In the genomic region with DNA sequence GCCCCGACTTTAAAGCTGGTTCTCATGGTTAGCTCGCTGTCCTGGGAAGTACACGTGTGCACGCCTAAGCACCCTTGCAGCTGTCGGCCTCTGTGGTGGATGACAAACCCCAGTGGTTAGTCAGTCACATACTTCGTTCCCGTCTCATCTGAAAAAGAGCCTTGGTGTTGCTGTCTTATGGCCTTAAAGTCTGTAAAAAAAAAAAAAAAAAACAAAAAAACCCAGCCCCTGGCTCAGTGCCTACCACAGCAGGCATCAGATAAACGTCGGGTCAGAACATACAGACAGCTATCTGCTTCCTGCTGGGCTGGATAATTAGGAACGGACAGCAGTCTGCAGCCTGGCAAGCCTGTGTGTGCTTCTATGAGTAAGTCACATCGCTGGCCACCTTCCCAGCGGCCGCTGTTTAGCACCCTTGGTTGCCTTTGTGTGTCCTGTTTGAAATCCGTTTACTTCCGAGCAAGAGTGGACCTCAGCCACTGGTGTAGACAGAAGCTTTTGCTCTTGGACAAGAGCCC, we compare ENCODE assay signal across 8 mouse cellular contexts. TPM values are rescaled to one million over a fixed set of nuclear protein-coding genes. Genes with fewer than 3 reads are reported as not detected.
DNase-seq lines count a peak whose midpoint lies in the region; TF ChIP-seq lines count a peak whose summit lies in the region.

No protein-coding gene starts in this region.

- H3K27ac ChIP-seq in heart, adult 2 months = peak overlapping the region; percentile 36; the same call in 1 of the 2 replicates
- no peak overlapping the region for H3K27ac ChIP-seq in layer of hippocampus, adult 2 months

- WGBS in heart, adult 2 months = 23% methylated on average over 15 of the region's 15 CpGs

- no peaks in the 10 kb centered on the region for H3K79me2 ChIP-seq in heart, adult 2 months (replicated peaks; ENCODE audit: control insufficient read depth, insufficient read depth, low read length)

- DNase-seq in heart, adult 11 months = peak; percentile 97
- DNase-seq in heart, adult 8-10 months (ENCODE audit: low spot score) = no peak
- peak; percentile 39 for DNase-seq in urinary bladder, postnatal 25 days (ENCODE audit: low spot score)
- no peak for DNase-seq in urinary bladder, postnatal 4 days (ENCODE audit: low spot score in 2 of 2)
- DNase-seq in heart, adult 2 months = peak; percentile 56 to 73
- DNase-seq in lung, postnatal 36 days = peak; percentile 69
- DNase-seq in layer of hippocampus, adult 2 months (ENCODE audit: low spot score in 2 of 2) = no peak
- DNase-seq in layer of hippocampus, adult 11-12 months (ENCODE audit: low spot score) = no peak

- intact Hi-C loops in heart, adult 2 months (cut with DNase I) = no loop called here

- no peaks in the 10 kb centered on the region for H3K27me3 ChIP-seq in heart, adult 2 months (ENCODE audit: control insufficient read depth, insufficient read depth, low read length)

- no peak overlapping the region for H3K9ac ChIP-seq in heart, adult 2 months (ENCODE audit: low read depth, low read length)

- peaks cover 3% of the 10 kb centered on the region for H3K4me1 ChIP-seq in heart, adult 2 months (ENCODE audit: control insufficient read depth, insufficient read depth, low read length)

- TF ChIP-seq EP300 in heart, adult 2 months (IDR thresholded peaks at IDR 0.05; ENCODE audit: insufficient read depth, low read depth, low read length) = 0 out of 2 replicates have a peak, but pooled peaks have one; percentile 6

- TF ChIP-seq POLR2A in heart, adult 2 months (IDR thresholded peaks at IDR 0.05; ENCODE audit: insufficient read depth, low read depth, low read length) = no peak

- H3K4me3 ChIP-seq in heart, adult 2 months = no peak overlapping the region
- H3K4me3 ChIP-seq in layer of hippocampus, adult 2 months = no peak overlapping the region

- no peak for TF ChIP-seq CTCF in heart, adult 2 months (IDR thresholded peaks at IDR 0.05)
- TF ChIP-seq CTCF in layer of hippocampus, adult 2 months (conservative IDR thresholded peaks at IDR 0.05) = no peak

- no peaks in the 10 kb centered on the region for H3K36me3 ChIP-seq in heart, adult 2 months (ENCODE audit: control insufficient read depth, insufficient read depth, low read length)

RNA-seq across cellular contexts. Expression of a gene that starts 19.9 kb away (rescaled TPM):
- total RNA-seq in heart, adult 8-10 months (2022) = 10 to 100 TPM; 58.0 to 66.2 (median 62.3) TPM
- total RNA-seq in heart, adult 2 months (2021) = 10 to 100 TPM; 63.1 to 70.5 TPM
- polyA plus RNA-seq in heart, adult 2 months (2012; rRNA removed) = 41.8 and 43.4 TPM in 2 replicates
- total RNA-seq in layer of hippocampus, adult 2 months (2021) = 10 to 100 TPM; 26.1 to 29.1 TPM

RNA-seq across cellular contexts. Expression of a gene that starts 46.4 kb away (rescaled TPM):
- 10 to 100 TPM; 26.0 to 30.0 (median 27.7) TPM for total RNA-seq in heart, adult 8-10 months (2022)
- 10 to 100 TPM; 27.1 to 28.1 TPM for total RNA-seq in heart, adult 2 months (2021)
- 21.1 and 24.7 TPM in 2 replicates for polyA plus RNA-seq in heart, adult 2 months (2012; rRNA removed)
- 10 to 100 TPM; 41.0 to 42.4 TPM for total RNA-seq in layer of hippocampus, adult 2 months (2021)

RNA-seq across cellular contexts. Expression of a gene that starts 49.4 kb away (rescaled TPM):
- total RNA-seq in heart, adult 8-10 months (2022) = 1 to 10 TPM; 2.5 to 5.5 (median 3.2) TPM
- total RNA-seq in heart, adult 2 months (2021) = 1 to 10 TPM; 2.0 to 3.0 TPM
- polyA plus RNA-seq in heart, adult 2 months (2012; rRNA removed) = 3.2 and 3.7 TPM in 2 replicates
- 10 to 100 TPM; 35.2 to 39.9 TPM for total RNA-seq in layer of hippocampus, adult 2 months (2021)

Comparison
In these comparisons a context has a peak if more than half of its experiments do, and no peak if none do; other contexts are left out.
1. DNase-seq: peak in heart, adult 11 months (single experiment), urinary bladder, postnatal 25 days (single experiment), heart, adult 2 months (2 of 2) and lung, postnatal 36 days (single experiment); none in heart, adult 8-10 months (single experiment), urinary bladder, postnatal 4 days (0 of 2), layer of hippocampus, adult 2 months (0 of 2) and layer of hippocampus, adult 11-12 months (single experiment).
2. RNA of a gene that starts 49.4 kb away (total RNA-seq): 35.2 to 39.9 TPM in layer of hippocampus, adult 2 months; 2.5 to 5.5 TPM in heart, adult 8-10 months and 2.0 to 3.0 TPM in heart, adult 2 months; every median in the first group is over 4 times any median in the second.